Mouse (Mus musculus) bone marrow macrophage, adult 2 months (primary cell): ENCODE measurements around the gene Susd1.

Experiments used
- CTCF ChIP-seq: IDR thresholded peaks from 2 replicates; pipeline ENCODE4 v1.5.1; 2012; ENCODE audit warnings: low read depth, mild to moderate bottlenecking, low read length, moderate library complexity
- POLR2A ChIP-seq: IDR thresholded peaks from 2 replicates; pipeline ENCODE4 v1.6.1; 2012; ENCODE audit warnings: mild to moderate bottlenecking, low read depth, low read length, borderline replicate concordance

DNA sequence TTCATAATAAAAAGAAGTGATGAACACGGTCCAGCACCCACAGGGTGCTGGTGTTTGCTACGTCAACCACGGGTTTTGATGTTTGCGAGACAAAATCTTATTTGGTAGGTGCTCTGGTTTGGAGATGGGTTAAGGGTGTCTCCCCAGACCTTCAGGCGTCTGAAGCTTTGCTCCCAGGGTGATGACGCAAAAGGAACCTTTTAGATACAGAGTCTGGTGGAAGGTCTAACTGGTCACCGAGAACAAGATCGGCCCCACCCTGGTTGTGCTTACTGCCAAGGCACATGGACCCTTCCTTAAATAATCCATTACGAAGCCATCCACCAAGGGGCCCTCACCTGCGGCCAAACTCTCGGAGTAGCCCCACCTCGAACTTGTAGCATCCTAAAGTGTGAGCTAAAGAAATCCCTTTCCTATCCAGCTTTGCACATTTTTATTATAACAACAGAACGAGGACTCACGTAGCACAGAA lies 105.0 kb downstream of the Susd1 start:
- TF ChIP-seq CTCF (no peak), POLR2A (no peak)
